Mouse (Mus musculus) neural tube, embryonic 10.5 days (tissue): ENCODE measurements around the gene Khdrbs2.
"Not testable (repeated sequence)": the region's sequence is repeated elsewhere in the genome, so short reads cannot be mapped to it uniquely, and the experiment has no call there.

Experiments
- DNase-seq: peaks from one replicate; pipeline ENCODE4 v3.0.0-alpha.2; 2017; ENCODE audit warnings: low spot score; ENCODE audit errors: extremely low spot score

Khdrbs2 gene

DNA sequence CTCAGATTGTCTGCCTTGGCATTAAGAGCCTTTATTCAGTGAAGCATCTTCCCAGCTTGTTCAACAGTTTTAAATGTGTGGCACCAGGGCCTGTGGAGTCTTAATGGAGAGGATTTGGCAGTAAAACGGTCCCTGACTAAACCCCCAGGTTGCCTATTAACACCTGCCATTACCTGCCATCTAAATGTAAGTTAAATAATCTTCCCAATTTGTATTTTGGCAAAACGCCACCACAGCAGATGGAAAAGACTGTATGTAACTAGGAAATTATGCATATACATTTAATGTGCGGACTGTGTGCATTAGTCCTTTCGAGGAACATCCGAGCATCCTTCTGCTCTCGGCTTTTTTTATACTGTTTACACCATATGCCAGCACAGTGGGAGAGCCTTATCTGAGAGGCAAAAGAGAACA, 290.6 kb downstream of the Khdrbs2 start:
- no peak for DNase-seq

DNA sequence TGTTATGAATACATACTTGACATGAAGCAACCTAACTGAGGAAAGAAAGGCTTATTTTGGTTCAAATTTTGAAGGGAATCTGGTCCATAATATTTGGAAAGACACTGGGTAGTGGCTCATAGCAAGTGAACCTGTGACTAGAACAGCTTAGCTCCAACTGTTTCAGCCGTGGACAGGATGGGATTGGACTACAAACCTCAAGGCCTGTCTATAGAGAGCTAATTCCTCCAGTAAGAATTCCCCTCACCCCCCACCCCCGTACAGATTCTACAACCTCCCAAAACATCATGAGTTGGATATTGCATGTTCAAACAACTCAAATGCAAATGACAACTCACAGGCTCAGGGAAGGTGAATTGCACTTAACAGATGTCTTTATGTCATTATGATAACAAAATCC, 298.5 kb downstream of the Khdrbs2 start:
- DNase-seq: no peak

DNA sequence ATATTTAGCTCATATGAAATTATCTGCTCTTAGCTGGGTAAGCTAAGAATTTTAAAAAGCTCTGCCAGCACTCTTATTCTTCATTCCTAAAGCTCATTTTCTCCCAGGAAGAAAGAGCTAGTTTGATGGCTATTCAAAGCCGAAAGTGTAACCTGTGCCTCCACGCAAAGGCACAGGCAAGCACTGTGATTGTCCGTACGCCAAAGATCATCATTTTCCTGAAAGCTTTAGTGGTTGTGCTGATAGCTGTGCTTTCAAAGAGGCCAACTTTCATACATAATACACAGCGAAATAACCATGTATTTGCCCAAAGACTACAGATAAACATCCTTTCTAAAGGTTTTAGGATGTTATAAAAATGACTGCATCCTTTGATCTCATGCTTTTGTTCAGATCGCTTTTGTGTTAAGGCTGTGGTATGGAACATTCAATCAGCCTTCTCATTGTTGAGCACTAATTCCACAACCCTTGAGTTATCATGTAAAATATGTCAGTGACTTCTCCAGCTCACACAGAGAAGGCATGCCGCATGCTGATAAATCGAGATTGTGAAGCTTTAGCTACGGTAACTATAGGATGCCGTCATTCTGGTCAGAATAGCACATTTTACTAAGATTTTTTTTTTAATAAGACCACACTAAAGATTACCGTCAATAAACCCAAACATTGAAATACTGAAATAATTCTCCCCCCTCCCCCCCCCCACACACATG, 299.1 kb downstream of the Khdrbs2 start:
- DNase-seq: no peak

DNA sequence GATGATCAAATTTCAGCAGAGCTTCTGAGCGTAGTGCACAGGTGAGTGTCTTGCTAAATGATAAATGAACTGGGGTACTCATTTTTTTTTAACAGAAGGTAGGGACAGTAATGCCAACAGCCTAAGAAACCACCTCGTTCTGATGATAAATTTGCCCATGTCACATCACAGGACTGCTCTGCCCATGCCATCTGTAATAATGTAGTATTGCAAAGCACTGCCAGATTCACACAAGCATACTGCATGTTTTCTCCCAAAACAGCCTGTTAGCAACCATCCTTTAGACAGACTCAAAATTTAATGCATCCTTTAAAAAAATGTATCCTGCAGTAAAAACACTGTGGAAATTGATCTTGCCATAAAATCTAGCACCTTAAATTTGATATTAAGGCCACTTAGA, 315.4 kb downstream of the Khdrbs2 start:
- no peak for DNase-seq

DNA sequence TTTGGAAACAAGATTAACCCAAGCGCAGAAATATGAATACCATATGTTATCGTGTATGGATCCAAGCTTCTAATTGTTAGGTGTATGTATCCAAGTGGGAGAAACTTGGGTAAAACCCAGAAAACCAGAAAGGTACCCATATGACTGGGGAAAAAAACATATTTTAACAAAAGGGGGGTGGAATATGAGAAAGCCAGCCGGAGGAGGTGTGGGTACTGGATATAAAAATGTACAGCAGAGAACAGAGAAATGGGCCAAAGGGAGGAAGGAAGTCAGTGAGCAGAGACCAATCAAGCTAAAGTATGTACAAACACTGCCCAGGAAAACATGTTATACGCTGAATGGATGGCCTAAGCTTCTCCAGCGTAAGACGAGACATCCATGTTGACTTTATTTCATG, 330.9 kb downstream of the Khdrbs2 start:
- DNase-seq: no peak

DNA sequence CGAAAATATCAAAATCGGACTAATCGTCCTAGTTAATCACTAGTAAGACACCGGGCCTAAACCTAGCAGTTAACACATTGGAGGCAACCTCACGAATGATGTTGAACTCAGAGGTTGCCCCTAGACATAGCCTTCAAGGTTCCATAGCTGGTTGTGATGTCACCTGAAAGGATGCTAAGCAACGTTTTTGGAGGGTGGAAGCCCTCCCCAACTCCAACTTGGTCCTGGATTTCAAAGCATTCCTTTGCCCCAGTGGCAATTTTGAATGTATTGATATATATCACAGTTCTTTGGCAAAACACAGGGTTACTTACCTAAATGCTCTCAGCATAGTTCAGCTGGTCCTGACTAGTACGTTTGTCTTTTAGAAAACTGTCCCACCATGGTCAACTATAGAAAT, 374.7 kb downstream of the Khdrbs2 start, which contains the start of gene Gm5415:
Gm5415 (minus strand) TSS at position 101 of the 400 bp plus-strand sequence.
- not testable (repeated sequence) for DNase-seq

DNA sequence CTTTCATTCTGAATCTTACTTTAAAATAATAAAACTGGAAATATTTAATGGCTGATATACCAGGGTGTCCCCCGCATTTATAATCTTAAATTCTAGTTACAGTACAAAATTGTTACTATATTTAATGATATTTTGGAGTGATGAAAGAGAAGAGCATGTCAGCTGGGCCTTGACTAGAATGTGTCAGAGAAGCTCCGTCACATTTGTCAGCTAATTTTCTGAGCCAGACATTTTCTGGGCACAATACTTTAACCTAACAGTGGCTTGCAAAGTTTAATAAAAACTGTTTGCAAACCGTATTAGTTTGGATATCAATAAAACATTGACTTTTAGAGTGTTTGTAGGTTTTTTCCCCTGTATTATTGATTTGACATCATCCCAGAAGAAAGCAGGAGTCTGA, 380.9 kb downstream of the Khdrbs2 start:
- no peak for DNase-seq

DNA sequence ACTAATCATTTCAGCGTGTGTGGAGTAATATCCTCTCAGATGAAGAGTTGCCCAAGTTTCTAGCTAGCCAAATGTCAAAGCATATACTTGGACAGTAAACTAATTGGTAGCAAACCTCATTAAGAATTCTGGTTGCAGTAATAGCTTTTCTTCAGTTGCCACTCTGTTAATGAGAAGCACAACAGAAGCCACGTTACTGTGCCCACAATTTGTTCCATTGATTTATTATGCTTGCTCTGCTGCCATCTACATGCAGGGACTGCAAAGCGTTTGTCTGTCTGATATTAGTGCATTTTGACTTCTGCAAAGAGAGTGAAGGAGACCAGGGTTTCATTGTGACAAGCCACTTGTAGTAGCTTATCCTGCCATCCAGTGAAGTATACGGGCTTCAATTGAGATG, 381.4 kb downstream of the Khdrbs2 start:
- no peak for DNase-seq

DNA sequence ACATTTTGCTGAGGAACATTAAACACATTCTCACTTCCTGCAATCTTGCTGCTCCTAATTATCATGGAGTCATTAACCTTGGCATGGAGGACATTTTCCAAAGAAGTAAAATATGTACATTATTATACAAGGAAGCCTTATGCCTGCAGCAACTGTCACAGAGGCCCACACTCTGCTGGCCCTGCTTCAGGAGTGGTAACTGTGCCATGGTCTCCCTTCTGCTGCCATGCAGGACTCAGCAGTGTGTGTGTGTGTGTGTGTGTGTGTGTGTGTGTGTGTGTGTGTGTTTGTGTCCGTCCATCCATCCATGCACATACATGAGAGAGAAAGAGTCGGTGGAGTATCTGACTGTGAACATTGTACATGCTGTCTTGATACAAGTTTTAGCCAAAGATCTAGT, 396.4 kb downstream of the Khdrbs2 start:
- no peak for DNase-seq

DNA sequence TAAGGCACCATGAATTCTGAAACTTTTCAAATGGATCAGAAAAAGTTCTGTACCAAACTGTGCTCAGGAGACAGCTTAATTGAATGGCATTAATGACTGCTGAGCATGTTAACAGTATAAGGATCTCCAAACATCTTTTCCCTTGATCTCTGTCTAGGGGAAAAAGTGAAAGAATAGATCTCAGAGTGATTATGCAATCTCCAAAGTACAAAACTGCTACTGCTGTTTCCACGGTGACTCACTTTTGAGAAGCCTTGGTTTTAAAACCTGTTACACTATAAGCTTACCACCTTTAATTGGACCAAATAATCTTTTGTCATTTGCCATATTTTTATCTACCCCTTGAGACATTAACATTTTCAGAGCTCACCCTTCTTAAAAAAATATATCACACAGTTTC, 453.5 kb downstream of the Khdrbs2 start:
- no peak for DNase-seq

DNA sequence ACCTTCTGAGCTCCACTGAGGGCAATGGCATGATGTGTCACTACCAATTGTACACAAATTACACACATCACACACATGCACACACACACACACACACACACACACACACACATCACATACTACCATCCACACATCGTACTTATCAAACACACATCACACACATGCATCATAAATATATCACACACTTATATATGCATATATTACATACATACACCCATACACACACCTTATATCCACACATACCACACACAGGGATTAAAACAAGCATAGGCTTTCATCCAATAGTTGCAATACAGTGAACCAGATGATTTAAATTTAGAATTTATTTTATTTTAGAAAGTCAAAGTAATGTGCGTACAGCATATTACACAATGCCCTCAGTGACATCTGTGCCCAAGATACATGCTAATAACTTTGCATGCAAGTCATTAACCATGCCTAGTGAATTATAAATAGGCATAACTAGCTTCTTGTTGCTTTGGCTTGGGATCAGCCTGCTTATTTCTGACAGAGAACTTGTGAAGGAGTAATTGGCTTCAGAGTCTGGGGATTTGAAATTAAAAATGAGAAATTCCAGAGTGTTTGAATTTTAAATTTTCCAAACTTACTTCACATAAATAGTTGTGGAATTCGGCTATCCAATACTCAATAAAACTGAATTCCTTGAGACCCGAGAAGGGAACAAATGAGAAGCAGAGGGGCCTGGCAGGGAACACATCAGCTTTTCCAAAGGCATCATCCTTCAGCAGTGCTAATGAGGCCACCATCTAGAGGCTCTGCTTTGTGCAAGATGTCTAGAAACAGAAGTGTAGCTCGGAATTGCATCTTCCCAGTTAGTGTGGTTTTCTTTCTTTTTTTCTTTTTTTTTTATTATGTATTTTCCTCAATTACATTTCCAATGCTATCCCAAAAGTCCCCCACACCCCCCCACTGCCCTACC, 460.2 kb downstream of the Khdrbs2 start:
- no peak for DNase-seq

DNA sequence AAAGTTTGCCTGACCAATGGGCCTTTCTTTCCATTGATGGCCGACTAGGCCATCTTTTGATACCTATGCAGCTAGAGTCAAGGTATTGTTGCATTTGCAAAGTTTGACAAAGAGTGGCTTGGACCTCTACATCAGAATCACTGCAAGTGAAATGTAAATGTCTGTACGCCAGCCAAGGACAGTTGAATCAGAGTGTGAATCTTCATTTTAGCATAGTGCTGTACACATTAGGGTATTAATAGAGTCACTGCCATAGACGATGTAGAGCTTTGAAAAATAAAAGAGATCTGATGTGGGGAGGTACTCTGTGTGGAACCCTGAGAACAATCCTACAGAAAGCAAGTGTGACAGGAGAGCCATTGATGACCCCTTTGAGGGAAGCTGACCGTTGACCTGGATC, 460.9 kb downstream of the Khdrbs2 start:
- DNase-seq: no peak

DNA sequence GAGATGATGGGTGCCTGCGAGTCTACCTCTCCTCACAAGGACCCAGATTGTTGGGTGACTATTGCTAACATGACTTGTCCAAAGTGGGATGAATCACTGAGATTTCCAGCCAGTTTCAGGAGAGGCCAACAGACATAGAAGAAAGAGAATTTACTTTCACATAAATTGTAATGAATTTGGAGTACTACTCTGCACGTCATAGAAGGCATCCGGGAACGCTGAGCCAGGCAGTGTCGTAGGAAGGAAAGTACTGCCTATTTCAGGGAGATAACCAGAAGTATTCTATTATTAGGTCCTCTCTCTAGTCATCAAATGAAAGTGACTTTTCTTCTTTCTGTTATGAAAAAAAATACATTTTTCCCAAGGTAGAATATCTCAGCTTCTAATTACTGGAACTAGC, 466.6 kb downstream of the Khdrbs2 start:
- no peak for DNase-seq

DNA sequence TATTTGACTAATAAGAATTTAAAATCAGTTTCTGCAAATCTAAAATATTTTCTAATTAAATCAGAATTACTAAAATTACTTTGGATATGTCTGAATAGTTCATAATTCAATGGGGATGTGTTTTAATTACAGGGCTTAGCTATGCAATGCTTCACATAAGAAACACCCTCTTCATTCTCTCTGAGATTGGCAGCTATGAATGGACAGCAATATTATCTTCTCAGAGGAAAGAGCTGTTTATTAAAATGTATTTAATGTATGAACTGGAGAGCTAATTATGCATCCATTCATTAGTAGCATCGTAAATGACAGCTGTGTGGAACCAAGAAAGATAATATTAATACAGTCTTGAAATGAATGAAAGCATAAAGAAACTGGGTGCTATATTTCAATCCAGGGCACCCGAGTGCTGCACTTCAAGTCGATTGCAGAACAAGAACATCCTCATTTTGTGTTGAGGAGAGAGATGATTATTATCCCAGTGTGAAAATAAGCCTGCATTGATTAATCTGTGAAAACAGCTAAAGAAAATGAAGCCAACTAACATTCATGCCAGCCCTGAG, 477.2 kb downstream of the Khdrbs2 start:
- no peak for DNase-seq

DNA sequence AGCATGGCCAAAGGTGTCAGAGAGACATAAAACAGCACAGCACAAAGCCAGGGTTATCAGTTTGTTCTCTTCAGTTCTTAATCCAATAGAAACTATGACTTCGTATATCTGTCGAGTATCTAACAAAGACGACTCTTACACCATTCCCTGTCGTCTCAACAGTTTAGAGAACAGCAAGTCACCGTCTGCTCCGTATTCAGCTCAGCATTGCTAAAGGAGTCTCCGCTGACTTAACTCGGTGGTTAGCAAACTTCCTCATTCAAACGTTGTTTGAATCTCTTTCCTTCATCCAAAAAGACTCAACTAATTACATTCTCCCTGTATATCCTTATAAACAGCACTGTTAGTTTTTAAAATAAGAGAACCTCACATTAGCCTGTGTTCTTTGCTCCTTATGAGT, 521.3 kb downstream of the Khdrbs2 start:
- no peak for DNase-seq

DNA sequence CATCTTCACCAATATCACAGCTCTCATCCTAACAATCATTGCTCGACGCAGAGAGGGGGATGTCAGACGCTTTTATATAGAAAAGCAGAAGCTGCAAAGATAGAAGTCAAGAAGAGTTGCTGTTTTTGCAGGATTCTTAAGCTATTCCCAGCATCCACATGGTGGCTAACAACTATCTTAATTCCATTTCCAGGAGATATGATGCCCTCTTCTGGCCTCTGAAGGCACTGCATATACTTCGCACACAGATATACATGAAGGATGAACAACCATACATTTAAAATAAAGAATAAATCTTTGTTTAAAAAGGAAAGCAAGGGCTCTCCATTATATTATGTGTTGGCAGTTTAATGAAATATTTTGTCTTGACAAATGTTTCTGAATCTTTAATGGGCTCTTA, 527.6 kb downstream of the Khdrbs2 start:
- DNase-seq: no peak

DNA sequence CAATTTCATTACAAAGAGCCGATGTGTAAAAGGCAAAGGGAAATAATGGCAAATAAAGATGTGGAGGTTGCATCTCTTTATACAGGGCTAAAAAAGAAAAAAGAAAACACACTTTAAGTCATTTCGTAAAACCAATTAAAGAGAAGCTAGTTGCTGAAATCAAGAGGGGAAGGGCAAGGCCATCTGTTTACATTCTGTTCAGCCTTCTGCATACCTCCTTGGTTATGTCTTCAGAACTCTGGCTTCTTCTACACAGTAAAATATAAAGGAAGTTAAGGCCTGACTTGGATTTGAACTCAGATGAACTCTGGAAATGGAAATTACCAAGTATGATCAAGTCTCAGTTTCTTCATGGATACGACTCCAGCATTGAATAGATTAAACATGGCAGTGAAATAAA, 528.8 kb downstream of the Khdrbs2 start:
- no peak for DNase-seq
